Mouse (Mus musculus) neural tube, embryonic 13.5 days (tissue): ENCODE data around the gene Tas2r143. TPM values are rescaled to one million over a fixed set of nuclear protein-coding genes. Genes with fewer than 3 reads are reported as not detected.

ENCODE experiments used
- ATAC-seq: fragments of 200-750 bp; cut with Nextera tagmentation; 2 replicates; pipeline ENCODE4 v1.8.0; 2017; ENCODE audit warnings: low read depth, mild to moderate bottlenecking, moderate TSS enrichment, moderate library complexity
- H3K27ac ChIP-seq: fragments of 300-500 bp; sonication (generic); replicated peaks from 2 replicates; pipeline ENCODE4 v1.5.1; 2015; ENCODE audit warnings: moderate library complexity, mild to moderate bottlenecking, inconsistent platforms
- H3K27me3 ChIP-seq: fragments of 300-500 bp; sonication (generic); 2 replicates; pipeline ENCODE4 v1.6.1; 2015; ENCODE audit warnings: mild to moderate bottlenecking, inconsistent platforms
- H3K36me3 ChIP-seq: fragments of 300-500 bp; sonication (generic); 2 replicates; pipeline ENCODE4 v1.6.1; 2015; ENCODE audit warnings: mild to moderate bottlenecking, inconsistent platforms
- H3K4me1 ChIP-seq: fragments of 300-500 bp; sonication (generic); replicated peaks from 2 replicates; pipeline ENCODE4 v1.6.1; 2015; ENCODE audit warnings: inconsistent platforms
- H3K4me2 ChIP-seq: fragments of 300-500 bp; sonication (generic); 2 replicates; pipeline ENCODE4 v1.6.1; 2015; ENCODE audit warnings: inconsistent platforms, mild to moderate bottlenecking, moderate library complexity
- H3K4me3 ChIP-seq: fragments of 300-500 bp; sonication (generic); 2 replicates; pipeline ENCODE4 v1.5.1; 2015; ENCODE audit warnings: mild to moderate bottlenecking, inconsistent platforms
- H3K9ac ChIP-seq: fragments of 300-500 bp; sonication (generic); 2 replicates; pipeline ENCODE4 v1.6.1; 2015; ENCODE audit warnings: moderate library complexity, mild to moderate bottlenecking, inconsistent platforms
- H3K9me3 ChIP-seq: fragments of 300-500 bp; sonication (generic); 2 replicates; pipeline ENCODE4 v1.6.1; 2016; ENCODE audit warnings: inconsistent platforms
- WGBS: fragments of 180-500 bp; shearing (Covaris S2); methylation state at CpG from one replicate; pipeline ENCODE4 v1.1.7; 2015; 5-methylcytosine and 5-hydroxymethylcytosine counted together
- polyA plus RNA-seq: library from polyadenylated mRNA; unstranded; fragments of >200 nt; fragmentation: Nextera tagmentation; extraction: Ambion mirVana; gene quantifications from 2 replicates; pipeline ENCODE4 v1.2.1, GENCODE M21; 2015

Gene Tas2r143
- polyA plus RNA-seq, 1 experiment from 2014 or later = not detected

GRCm38 (mm10) chr6:42372421-42372815, 27.6 kb upstream of the Tas2r143 start:
- peak; percentile 2; the same call in 1 of the 2 replicates for ATAC-seq
- Histone ChIP-seq H3K4me2 (peak overlapping the region; percentile 94), H3K9me3 (no peaks in the 10 kb centered on the region), H3K4me3 (peak overlapping the region; percentile 50; the same call in 1 of the 2 replicates), H3K9ac (no peak overlapping the region), H3K36me3 (no peaks in the 10 kb centered on the region), H3K27ac (no peak overlapping the region), H3K4me1 (peaks cover 28% of the 10 kb centered on the region), H3K27me3 (peaks cover 14% of the 10 kb centered on the region)
- 17% methylated on average over 9 of the region's 9 CpGs for WGBS

GRCm38 (mm10) chr6:42372816-42373547, 27.1 kb upstream of the Tas2r143 start, which contains the start of gene Epha1:
Epha1 (minus strand) TSS chr6:42373268.
- no peak within 1 kb of the TSS for H3K27ac ChIP-seq
- peak within 1 kb of the TSS; percentile 65 for H3K9ac ChIP-seq
- H3K27me3 ChIP-seq = peaks cover 14% of the 10 kb centered on the region
- H3K36me3 ChIP-seq = no peaks in the 10 kb centered on the region
- no peaks in the 10 kb centered on the region for H3K9me3 ChIP-seq
- H3K4me2 ChIP-seq = peak within 1 kb of the TSS; percentile 94
- peaks cover 28% of the 10 kb centered on the region for H3K4me1 ChIP-seq
- under 1% methylated on average over 36 of the region's 36 CpGs for WGBS
- peak; percentile 68 for ATAC-seq
- H3K4me3 ChIP-seq = peak within 1 kb of the TSS; percentile 50

- 42% methylated on average over 7 of the region's 7 CpGs for WGBS
- Histone ChIP-seq H3K9ac (peak overlapping the region; percentile 39), H3K9me3 (no peaks in the 10 kb centered on the region), H3K4me2 (peak overlapping the region; percentile 94), H3K27me3 (peaks cover 14% of the 10 kb centered on the region), H3K36me3 (no peaks in the 10 kb centered on the region), H3K27ac (no peak overlapping the region), H3K4me1 (peaks cover 28% of the 10 kb centered on the region), H3K4me3 (peak overlapping the region; percentile 50; the same call in 1 of the 2 replicates)
- ATAC-seq = no peak
These were observed 26.2 kb upstream of the Tas2r143 start for GRCm38 (mm10) chr6:42373669-42374430.

GRCm38 (mm10) chr6:42374701-42375100, 25.3 kb upstream of the Tas2r143 start:
- Histone ChIP-seq H3K27ac (no peak overlapping the region), H3K9me3 (no peaks in the 10 kb centered on the region), H3K4me2 (no peak overlapping the region), H3K4me3 (no peak overlapping the region), H3K27me3 (peaks cover 14% of the 10 kb centered on the region), H3K36me3 (no peaks in the 10 kb centered on the region), H3K4me1 (peaks cover 28% of the 10 kb centered on the region), H3K9ac (no peak overlapping the region)
- 71% methylated on average over 4 of the region's 4 CpGs for WGBS
- ATAC-seq = no peak

GRCm38 (mm10) chr6:42375131-42375530, 24.9 kb upstream of the Tas2r143 start:
- Histone ChIP-seq H3K9me3 (no peaks in the 10 kb centered on the region), H3K4me2 (no peak overlapping the region), H3K27ac (no peak overlapping the region), H3K36me3 (no peaks in the 10 kb centered on the region), H3K4me1 (peaks cover 28% of the 10 kb centered on the region), H3K27me3 (peaks cover 14% of the 10 kb centered on the region), H3K9ac (no peak overlapping the region), H3K4me3 (no peak overlapping the region)
- WGBS = 81% methylated on average over 2 of the region's 2 CpGs
- ATAC-seq = no peak

- no peak for ATAC-seq
These were observed 24.0 kb upstream of the Tas2r143 start for GRCm38 (mm10) chr6:42376016-42376415.

GRCm38 (mm10) chr6:42376504-42377019, 23.5 kb upstream of the Tas2r143 start:
- Histone ChIP-seq H3K9me3 (no peaks in the 10 kb centered on the region), H3K4me3 (no peak overlapping the region), H3K27me3 (peaks cover 14% of the 10 kb centered on the region), H3K27ac (no peak overlapping the region), H3K4me2 (no peak overlapping the region), H3K9ac (no peak overlapping the region), H3K36me3 (no peaks in the 10 kb centered on the region), H3K4me1 (peaks cover 19% of the 10 kb centered on the region)
- WGBS = 85% methylated on average over 6 of the region's 6 CpGs
- ATAC-seq = no peak

More at GRCm38 (mm10) chr6:42376016-42376415, 24.0 kb upstream of the Tas2r143 start:
- Histone ChIP-seq H3K4me3 (no peak overlapping the region), H3K4me2 (no peak overlapping the region), H3K27ac (no peak overlapping the region), H3K9me3 (no peaks in the 10 kb centered on the region), H3K27me3 (peaks cover 14% of the 10 kb centered on the region), H3K4me1 (peaks cover 22% of the 10 kb centered on the region), H3K36me3 (no peaks in the 10 kb centered on the region), H3K9ac (no peak overlapping the region)
- WGBS = 42% methylated on average over 4 of the region's 4 CpGs

GRCm38 (mm10) chr6:42377280-42377679, 22.8 kb upstream of the Tas2r143 start:
- Histone ChIP-seq H3K9me3 (no peaks in the 10 kb centered on the region), H3K4me2 (no peak overlapping the region), H3K27me3 (peaks cover 11% of the 10 kb centered on the region), H3K27ac (no peak overlapping the region), H3K9ac (no peak overlapping the region), H3K4me3 (no peak overlapping the region), H3K4me1 (peaks cover 19% of the 10 kb centered on the region), H3K36me3 (no peaks in the 10 kb centered on the region)
- no peak for ATAC-seq
- 82% methylated on average over 5 of the region's 5 CpGs for WGBS

GRCm38 (mm10) chr6:42379551-42379950, 20.5 kb upstream of the Tas2r143 start:
- Histone ChIP-seq H3K9me3 (no peaks in the 10 kb centered on the region), H3K4me1 (no peaks in the 10 kb centered on the region; the same call in 1 of the 2 replicates), H3K4me3 (no peak overlapping the region), H3K9ac (no peak overlapping the region), H3K36me3 (no peaks in the 10 kb centered on the region), H3K27ac (no peak overlapping the region), H3K27me3 (no peaks in the 10 kb centered on the region), H3K4me2 (no peak overlapping the region)
- 41% methylated on average over 3 of the region's 3 CpGs for WGBS
- no peak for ATAC-seq

- H3K36me3 ChIP-seq = no peaks in the 10 kb centered on the region
- no peaks in the 10 kb centered on the region for H3K9me3 ChIP-seq
- H3K4me1 ChIP-seq = no peaks in the 10 kb centered on the region; the same call in 1 of the 2 replicates
- H3K27me3 ChIP-seq = no peaks in the 10 kb centered on the region
- H3K9ac ChIP-seq = no peak overlapping the region
- WGBS = 2% methylated on average over 8 of the region's 8 CpGs
- H3K4me3 ChIP-seq = no peak overlapping the region
- no peak overlapping the region for H3K27ac ChIP-seq
- ATAC-seq = no peak
- peak overlapping the region; percentile 34; the same call in 1 of the 2 replicates for H3K4me2 ChIP-seq
These were observed 19.5 kb upstream of the Tas2r143 start for GRCm38 (mm10) chr6:42380416-42381144.

GRCm38 (mm10) chr6:42381221-42381620, 18.8 kb upstream of the Tas2r143 start:
- WGBS = 16% methylated on average over 2 of the region's 2 CpGs
- H3K4me1 ChIP-seq = no peaks in the 10 kb centered on the region; the same call in 1 of the 2 replicates
- H3K9me3 ChIP-seq = no peaks in the 10 kb centered on the region
- H3K27me3 ChIP-seq = no peaks in the 10 kb centered on the region
- no peak overlapping the region for H3K4me2 ChIP-seq
- H3K27ac ChIP-seq = no peak overlapping the region
- ATAC-seq = no peak
- H3K36me3 ChIP-seq = no peaks in the 10 kb centered on the region
- no peak overlapping the region for H3K9ac ChIP-seq
- H3K4me3 ChIP-seq = no peak overlapping the region
